Mouse (Mus musculus) lung, postnatal 0 days (tissue): Measurements from ENCODE around the gene Tmem266. TPM values are rescaled to one million over a fixed set of nuclear protein-coding genes. Genes with fewer than 3 reads are reported as not detected.

Experiments
- ATAC-seq: fragments of 200-750 bp; cut with Nextera tagmentation; 2 replicates; pipeline ENCODE4 v1.8.0; 2017; ENCODE audit warnings: moderate library complexity
- DNase-seq: peaks from one replicate; pipeline ENCODE4 v3.0.0-alpha.2; 2016; ENCODE audit warnings: low spot score
- H3K27ac ChIP-seq: fragments of 300-500 bp; sonication (generic); 2 replicates; pipeline ENCODE4 v1.5.1; 2014; ENCODE audit warnings: antibody characterized with exemption, mild to moderate bottlenecking, low read length, mixed read lengths
- H3K27me3 ChIP-seq: fragments of 300-500 bp; sonication (generic); replicated peaks from 2 replicates; pipeline ENCODE4 v1.6.1; 2014; ENCODE audit warnings: low read length, mixed read lengths; ENCODE audit not compliant: insufficient read depth
- H3K36me3 ChIP-seq: fragments of 300-500 bp; sonication (generic); 2 replicates; pipeline ENCODE4 v1.6.1; 2014; ENCODE audit warnings: low read length, mixed read lengths; ENCODE audit not compliant: insufficient read depth
- H3K4me1 ChIP-seq: fragments of 300-500 bp; sonication (generic); 2 replicates; pipeline ENCODE4 v1.6.1; 2014; ENCODE audit warnings: antibody characterized with exemption, low read depth, low read length, mixed read lengths; ENCODE audit not compliant: insufficient read depth
- H3K4me2 ChIP-seq: fragments of 300-500 bp; sonication (generic); replicated peaks from 2 replicates; pipeline ENCODE4 v1.6.1; 2014; ENCODE audit warnings: low read depth, mild to moderate bottlenecking, low read length, moderate library complexity, mixed read lengths
- H3K4me3 ChIP-seq: fragments of 300-500 bp; sonication (generic); 2 replicates; pipeline ENCODE4 v1.5.1; 2014; ENCODE audit warnings: low read depth, low read length
- H3K9ac ChIP-seq: fragments of 300-500 bp; sonication (generic); replicated peaks from 2 replicates; pipeline ENCODE4 v1.6.1; 2014; ENCODE audit warnings: low read depth, mild to moderate bottlenecking
- H3K9me3 ChIP-seq: fragments of 300-500 bp; sonication (generic); 2 replicates; pipeline ENCODE4 v1.6.1; 2016; ENCODE audit warnings: low read length, mixed read lengths
- CTCF ChIP-seq: IDR thresholded peaks from 2 replicates; pipeline ENCODE4 v1.5.1; 2016; ENCODE audit warnings: antibody characterized with exemption, mild to moderate bottlenecking
- EP300 ChIP-seq: IDR thresholded peaks from 2 replicates; pipeline ENCODE4 v1.6.1; 2016; ENCODE audit warnings: antibody characterized with exemption, mild to moderate bottlenecking, control low read depth
- WGBS: fragments of 180-500 bp; shearing (Covaris S2); extraction: QIAGEN DNeasy Blood & Tissue Kit; methylation state at CpG from one replicate; pipeline ENCODE4 v1.1.7; 2014; 5-methylcytosine and 5-hydroxymethylcytosine counted together
- polyA plus RNA-seq: library from polyadenylated mRNA; unstranded; fragments of >200 nt; fragmentation: Nextera tagmentation; extraction: Ambion mirVana; gene quantifications from 2 replicates; pipeline ENCODE4 v1.2.1, GENCODE M21; 2015

The Tmem266 gene
- polyA plus RNA-seq, 1 experiment from 2014 or later, result 0.07 TPM

- no peaks in the 10 kb centered on the region for H3K27me3 ChIP-seq
- TF ChIP-seq CTCF (no peak), EP300 (no peak)
- no peak for ATAC-seq
- no peak overlapping the region for H3K4me3 ChIP-seq
- no peaks in the 10 kb centered on the region for H3K4me1 ChIP-seq
- H3K9me3 ChIP-seq, result no peaks in the 10 kb centered on the region
- 66% methylated on average over 14 of the region's 14 CpGs for WGBS
- no peak overlapping the region for H3K27ac ChIP-seq
- no peaks in the 10 kb centered on the region for H3K36me3 ChIP-seq
- DNase-seq, result no peak
- H3K4me2 ChIP-seq, result no peak overlapping the region
- H3K9ac ChIP-seq, result no peak overlapping the region
These were observed 61.3 kb downstream of the Tmem266 start for GRCm38 (mm10) chr9:55387862-55388505.

- Histone ChIP-seq H3K9ac (no peak overlapping the region), H3K4me1 (no peaks in the 10 kb centered on the region), H3K9me3 (no peaks in the 10 kb centered on the region), H3K4me2 (no peak overlapping the region), H3K36me3 (no peaks in the 10 kb centered on the region), H3K27me3 (no peaks in the 10 kb centered on the region), H3K4me3 (no peak overlapping the region), H3K27ac (no peak overlapping the region)
- DNase-seq (peak; percentile 60), ATAC-seq (peak; percentile 25; the same call in 1 of the 2 replicates)
- no peak for TF ChIP-seq EP300
- TF ChIP-seq CTCF, result peak; percentile 88
- WGBS, result 30% methylated on average over 17 of the region's 17 CpGs
These were observed 65.4 kb downstream of the Tmem266 start for GRCm38 (mm10) chr9:55391909-55392658.

- DNase-seq (no peak), ATAC-seq (no peak)
- no peaks in the 10 kb centered on the region for H3K9me3 ChIP-seq
- H3K4me1 ChIP-seq, result no peaks in the 10 kb centered on the region
- TF ChIP-seq EP300 (no peak), CTCF (no peak)
- no peak overlapping the region for H3K27ac ChIP-seq
- no peak overlapping the region for H3K9ac ChIP-seq
- no peaks in the 10 kb centered on the region for H3K27me3 ChIP-seq
- 80% methylated on average over 1 of the region's 1 CpGs for WGBS
- no peaks in the 10 kb centered on the region for H3K36me3 ChIP-seq
- no peak overlapping the region for H3K4me2 ChIP-seq
- H3K4me3 ChIP-seq, result no peak overlapping the region
These were observed 68.9 kb downstream of the Tmem266 start for GRCm38 (mm10) chr9:55395650-55396049.

- no peak overlapping the region for H3K4me3 ChIP-seq
- H3K9ac ChIP-seq, result no peak overlapping the region
- ATAC-seq (no peak), DNase-seq (no peak)
- H3K4me1 ChIP-seq, result no peaks in the 10 kb centered on the region
- no peaks in the 10 kb centered on the region for H3K36me3 ChIP-seq
- H3K9me3 ChIP-seq, result no peaks in the 10 kb centered on the region
- no peak for TF ChIP-seq EP300
- no peak for TF ChIP-seq CTCF
- H3K27me3 ChIP-seq, result no peaks in the 10 kb centered on the region
- WGBS, result 90% methylated on average over 7 of the region's 7 CpGs
- H3K4me2 ChIP-seq, result no peak overlapping the region
- H3K27ac ChIP-seq, result no peak overlapping the region
These were observed 72.4 kb downstream of the Tmem266 start for GRCm38 (mm10) chr9:55398985-55399554.

GRCm38 (mm10) chr9:55402276-55402675 lies 75.6 kb downstream of the Tmem266 start:
- H3K9me3 ChIP-seq, result no peaks in the 10 kb centered on the region
- H3K27ac ChIP-seq, result no peak overlapping the region
- H3K9ac ChIP-seq, result no peak overlapping the region
- ATAC-seq (no peak), DNase-seq (no peak)
- H3K36me3 ChIP-seq, result no peaks in the 10 kb centered on the region
- H3K4me1 ChIP-seq, result no peaks in the 10 kb centered on the region
- no peak overlapping the region for H3K4me3 ChIP-seq
- H3K4me2 ChIP-seq, result no peak overlapping the region
- WGBS, result 73% methylated on average over 7 of the region's 7 CpGs
- TF ChIP-seq EP300 (no peak), CTCF (no peak)
- no peaks in the 10 kb centered on the region for H3K27me3 ChIP-seq

- Histone ChIP-seq H3K27ac (no peak overlapping the region), H3K9ac (no peak overlapping the region), H3K4me2 (no peak overlapping the region), H3K27me3 (no peaks in the 10 kb centered on the region), H3K9me3 (no peaks in the 10 kb centered on the region), H3K4me3 (no peak overlapping the region), H3K4me1 (no peaks in the 10 kb centered on the region), H3K36me3 (no peaks in the 10 kb centered on the region)
- peak; percentile 32; the same call in 1 of the 2 replicates for ATAC-seq
- 81% methylated on average over 4 of the region's 4 CpGs for WGBS
- DNase-seq, result peak; percentile 21
- no peak for TF ChIP-seq EP300
- TF ChIP-seq CTCF, result no peak
These were observed 77.5 kb downstream of the Tmem266 start for GRCm38 (mm10) chr9:55404256-55404655.
